Mouse (Mus musculus) midbrain, embryonic 14.5 days (tissue): ENCODE results near the gene Efhd1. TPM values are rescaled to one million over a fixed set of nuclear protein-coding genes. Genes with fewer than 3 reads are reported as not detected.

Source experiments
- ATAC-seq: fragments of 200-750 bp; cut with Nextera tagmentation; 2 replicates; pipeline ENCODE4 v1.8.0; 2017; ENCODE audit warnings: moderate number of reproducible peaks, moderate library complexity; ENCODE audit not compliant: low FRiP score, low TSS enrichment
- DNase-seq: peaks from one replicate; pipeline ENCODE4 v3.0.0-alpha.2; 2015
- H3K27ac ChIP-seq: fragments of 300-500 bp; sonication (generic); replicated peaks from 2 replicates; pipeline ENCODE4 v1.5.1; 2014; ENCODE audit warnings: mild to moderate bottlenecking, low read depth, low read length, moderate library complexity
- H3K27me3 ChIP-seq: fragments of 300-500 bp; sonication (generic); 2 replicates; pipeline ENCODE4 v1.6.1; 2014; ENCODE audit warnings: low read length, control low read depth, mixed read lengths; ENCODE audit not compliant: control insufficient read depth, insufficient read depth
- H3K36me3 ChIP-seq: fragments of 300-500 bp; sonication (generic); 2 replicates; pipeline ENCODE4 v1.6.1; 2014; ENCODE audit warnings: low read length, control low read depth; ENCODE audit not compliant: control insufficient read depth, insufficient read depth
- H3K4me1 ChIP-seq: fragments of 300-500 bp; sonication (generic); 2 replicates; pipeline ENCODE4 v1.6.1; 2014; ENCODE audit warnings: mild to moderate bottlenecking, antibody characterized with exemption, low read length, control low read depth; ENCODE audit not compliant: control insufficient read depth, insufficient read depth
- H3K4me2 ChIP-seq: fragments of 300-500 bp; sonication (generic); 2 replicates; pipeline ENCODE4 v1.6.1; 2014; ENCODE audit warnings: mild to moderate bottlenecking, low read length, moderate library complexity
- H3K4me3 ChIP-seq: fragments of 300-500 bp; sonication (generic); replicated peaks from 2 replicates; pipeline ENCODE4 v1.5.1; 2014; ENCODE audit warnings: low read depth, low read length
- H3K9ac ChIP-seq: fragments of 300-500 bp; sonication (generic); replicated peaks from 2 replicates; pipeline ENCODE4 v1.6.1; 2014; ENCODE audit warnings: mild to moderate bottlenecking, low read length, moderate library complexity
- H3K9me3 ChIP-seq: fragments of 300-500 bp; sonication (generic); 2 replicates; pipeline ENCODE4 v1.6.1; 2016; ENCODE audit warnings: low read length, control low read depth, mixed read lengths; ENCODE audit not compliant: control insufficient read depth
- whole genome bisulfite sequencing: fragments of 180-500 bp; shearing (Covaris S2); extraction: QIAGEN DNeasy Blood & Tissue Kit; methylation state at CpG from one replicate; pipeline ENCODE4 v1.1.7; 2014; 5-methylcytosine and 5-hydroxymethylcytosine counted together
- polyA plus RNA-seq: library from polyadenylated mRNA; unstranded; fragments of >200 nt; fragmentation: Nextera tagmentation; extraction: Ambion mirVana; gene quantifications from 2 replicates; pipeline ENCODE4 v1.2.1, GENCODE M21; 2014

The Efhd1 gene
- polyA plus RNA-seq, 1 experiment from 2014 or later = 1.9 TPM

GRCm38 (mm10) chr1:87273514-87273942 lies 9.4 kb downstream of the Efhd1 start:
- Histone ChIP-seq H3K4me2 (no peak overlapping the region), H3K27me3 (no peaks in the 10 kb centered on the region), H3K27ac (no peak overlapping the region), H3K36me3 (no peaks in the 10 kb centered on the region), H3K4me1 (peaks cover 5% of the 10 kb centered on the region; the same call in 1 of the 2 replicates), H3K9ac (no peak overlapping the region), H3K4me3 (no peak overlapping the region), H3K9me3 (no peaks in the 10 kb centered on the region)
- DNase-seq = no peak
- WGBS = 70% methylated on average over 3 of the region's 3 CpGs
- ATAC-seq = no peak

- Histone ChIP-seq H3K36me3 (no peaks in the 10 kb centered on the region), H3K4me2 (no peak overlapping the region), H3K4me3 (no peak overlapping the region), H3K9me3 (no peaks in the 10 kb centered on the region), H3K27me3 (no peaks in the 10 kb centered on the region), H3K4me1 (peaks cover 5% of the 10 kb centered on the region; the same call in 1 of the 2 replicates), H3K27ac (no peak overlapping the region), H3K9ac (no peak overlapping the region)
- ATAC-seq = no peak
- WGBS = 70% methylated on average over 4 of the region's 4 CpGs
- no peak for DNase-seq
Observed at GRCm38 (mm10) chr1:87274134-87274533, 10.0 kb downstream of the Efhd1 start.

- 92% methylated on average over 12 of the region's 12 CpGs for WGBS
- H3K9ac ChIP-seq = no peak overlapping the region
- no peaks in the 10 kb centered on the region for H3K36me3 ChIP-seq
- H3K27ac ChIP-seq = no peak overlapping the region
- no peaks in the 10 kb centered on the region for H3K9me3 ChIP-seq
- peaks cover 5% of the 10 kb centered on the region; the same call in 1 of the 2 replicates for H3K4me1 ChIP-seq
- DNase-seq = no peak
- H3K4me2 ChIP-seq = no peak overlapping the region
- no peak overlapping the region for H3K4me3 ChIP-seq
- ATAC-seq = no peak
- no peaks in the 10 kb centered on the region for H3K27me3 ChIP-seq
Observed at GRCm38 (mm10) chr1:87275151-87275550, 11.0 kb downstream of the Efhd1 start.

- no peak overlapping the region for H3K4me2 ChIP-seq
- H3K9me3 ChIP-seq = no peaks in the 10 kb centered on the region
- no peak overlapping the region for H3K27ac ChIP-seq
- ATAC-seq (no peak), DNase-seq (no peak)
- no peaks in the 10 kb centered on the region for H3K36me3 ChIP-seq
- 56% methylated on average over 2 of the region's 2 CpGs for WGBS
- H3K4me3 ChIP-seq = no peak overlapping the region
- no peak overlapping the region for H3K9ac ChIP-seq
- no peaks in the 10 kb centered on the region for H3K27me3 ChIP-seq
- peaks cover 2% of the 10 kb centered on the region; the same call in 1 of the 2 replicates for H3K4me1 ChIP-seq
Observed at GRCm38 (mm10) chr1:87276056-87276455, 11.9 kb downstream of the Efhd1 start.

GRCm38 (mm10) chr1:87280281-87280680 lies 16.1 kb downstream of the Efhd1 start:
- Histone ChIP-seq H3K27ac (no peak overlapping the region), H3K4me2 (no peak overlapping the region), H3K9me3 (no peaks in the 10 kb centered on the region), H3K36me3 (no peaks in the 10 kb centered on the region), H3K4me1 (no peaks in the 10 kb centered on the region), H3K9ac (no peak overlapping the region), H3K27me3 (no peaks in the 10 kb centered on the region), H3K4me3 (no peak overlapping the region)
- no peak for DNase-seq
- ATAC-seq = no peak
- 75% methylated on average over 5 of the region's 5 CpGs for WGBS

- Histone ChIP-seq H3K9me3 (no peaks in the 10 kb centered on the region), H3K9ac (no peak overlapping the region), H3K4me2 (no peak overlapping the region), H3K4me3 (no peak overlapping the region), H3K36me3 (no peaks in the 10 kb centered on the region), H3K27me3 (no peaks in the 10 kb centered on the region), H3K4me1 (no peaks in the 10 kb centered on the region), H3K27ac (no peak overlapping the region)
- DNase-seq = no peak
- 16% methylated on average over 20 of the region's 20 CpGs for WGBS
- ATAC-seq = no peak
Observed at GRCm38 (mm10) chr1:87281599-87282412, 17.6 kb downstream of the Efhd1 start.

GRCm38 (mm10) chr1:87282413-87282788 lies 18.2 kb downstream of the Efhd1 start:
- no peak for ATAC-seq
- Histone ChIP-seq H3K36me3 (no peaks in the 10 kb centered on the region), H3K4me3 (no peak overlapping the region), H3K4me1 (no peaks in the 10 kb centered on the region), H3K27me3 (no peaks in the 10 kb centered on the region), H3K4me2 (no peak overlapping the region), H3K9ac (no peak overlapping the region), H3K27ac (no peak overlapping the region), H3K9me3 (no peaks in the 10 kb centered on the region)
- 66% methylated on average over 6 of the region's 6 CpGs for WGBS
- DNase-seq = no peak

GRCm38 (mm10) chr1:87283410-87283960 lies 19.3 kb downstream of the Efhd1 start:
- Histone ChIP-seq H3K9me3 (no peaks in the 10 kb centered on the region), H3K27ac (no peak overlapping the region), H3K4me1 (no peaks in the 10 kb centered on the region), H3K4me2 (no peak overlapping the region), H3K9ac (no peak overlapping the region), H3K36me3 (no peaks in the 10 kb centered on the region), H3K4me3 (no peak overlapping the region), H3K27me3 (no peaks in the 10 kb centered on the region)
- WGBS = 85% methylated on average over 10 of the region's 10 CpGs
- DNase-seq (no peak), ATAC-seq (no peak)

- Histone ChIP-seq H3K9ac (no peak overlapping the region), H3K9me3 (no peaks in the 10 kb centered on the region), H3K4me1 (no peaks in the 10 kb centered on the region), H3K4me2 (no peak overlapping the region), H3K27ac (no peak overlapping the region), H3K27me3 (no peaks in the 10 kb centered on the region), H3K4me3 (no peak overlapping the region), H3K36me3 (no peaks in the 10 kb centered on the region)
- no peak for ATAC-seq
- 34% methylated on average over 2 of the region's 2 CpGs for WGBS
- DNase-seq = no peak
Observed at GRCm38 (mm10) chr1:87287105-87287504, 22.9 kb downstream of the Efhd1 start.
